Mouse (Mus musculus) liver, embryonic 14.5 days (tissue): ENCODE data around the gene Ankrd63.

Source experiments
- CTCF ChIP-seq: IDR thresholded peaks from 2 replicates; pipeline ENCODE4 v1.5.1; 2016; ENCODE audit warnings: antibody characterized with exemption, low read depth, control low read depth
- EP300 ChIP-seq: IDR thresholded peaks from 2 replicates; pipeline ENCODE4 v1.6.1; 2016; ENCODE audit warnings: antibody characterized with exemption, low read depth

DNA sequence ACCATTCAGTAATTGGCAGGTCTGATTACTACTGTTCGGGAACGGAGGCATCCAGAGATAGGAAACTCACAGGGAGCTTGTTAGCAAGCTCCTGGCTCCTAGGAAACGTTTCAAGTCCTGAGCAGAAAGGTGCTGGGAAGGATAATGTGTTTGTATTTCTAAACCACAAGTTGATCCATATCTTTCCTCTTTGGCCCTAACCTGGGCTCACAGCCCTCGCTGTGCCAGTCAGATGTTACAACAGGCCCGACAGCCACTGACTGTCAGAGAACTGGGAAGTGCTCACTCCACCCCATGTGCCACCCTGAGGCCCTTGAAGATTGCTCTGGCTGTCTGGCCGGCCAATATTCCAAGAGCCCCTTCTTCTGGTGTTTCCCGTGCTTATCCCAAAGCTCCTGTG lies 29.3 kb downstream of the Ankrd63 start:
- TF ChIP-seq CTCF (no peak), EP300 (no peak)
